Mouse (Mus musculus) bone marrow, adult 2 months (tissue): ENCODE measurements around the gene Siglecg. TPM values are rescaled to one million over a fixed set of nuclear protein-coding genes. Genes with fewer than 3 reads are reported as not detected.
"Not testable (repeated sequence)": the region's sequence is repeated elsewhere in the genome, so short reads cannot be mapped to it uniquely, and the experiment has no call there.

Experiments
- H3K27ac ChIP-seq: fragments of 200-500 bp; 2 replicates; pipeline ENCODE4 v1.5.1; 2012; ENCODE audit warnings: low read depth, mild to moderate bottlenecking, control low read depth, inconsistent platforms, low read length; ENCODE audit not compliant: control insufficient read depth, poor library complexity, insufficient read depth
- H3K4me1 ChIP-seq: fragments of 200-500 bp; 2 replicates; pipeline ENCODE4 v1.6.1; 2011; ENCODE audit warnings: low read length; ENCODE audit not compliant: control insufficient read depth, insufficient read depth
- H3K4me3 ChIP-seq: fragments of 200-500 bp; replicated peaks from 2 replicates; pipeline ENCODE3; 2011; ENCODE audit warnings: mild to moderate bottlenecking, low read depth, low read length, control low read depth; ENCODE audit not compliant: control insufficient read depth
- CTCF ChIP-seq: fragments of 200-500 bp; IDR thresholded peaks from 2 replicates; pipeline ENCODE4 v1.5.1; 2011; ENCODE audit warnings: low read length, control low read depth; ENCODE audit not compliant: control insufficient read depth, insufficient read depth
- POLR2A ChIP-seq: fragments of 200-500 bp; IDR thresholded peaks from 2 replicates; pipeline ENCODE4 v1.6.1; 2011; ENCODE audit warnings: low read depth, mild to moderate bottlenecking, control low read depth, low read length, borderline replicate concordance; ENCODE audit not compliant: control insufficient read depth
- WGBS: fragments of 180-500 bp; shearing (Covaris S2); methylation state at CpG from one replicate; pipeline ENCODE4 v1.1.7; 2018; 5-methylcytosine and 5-hydroxymethylcytosine counted together
- polyA plus RNA-seq: library from polyadenylated mRNA; stranded (reverse); fragments of >200 nt; gene quantifications from 2 replicates; pipeline ENCODE4 v1.2.4, GENCODE M21; 2011; ENCODE audit warnings: low replicate concordance; ENCODE audit not compliant: missing spikeins, insufficient read depth, insufficient read length

The Siglecg gene
- polyA plus RNA-seq, 1 experiment, result 73.3 TPM

DNA sequence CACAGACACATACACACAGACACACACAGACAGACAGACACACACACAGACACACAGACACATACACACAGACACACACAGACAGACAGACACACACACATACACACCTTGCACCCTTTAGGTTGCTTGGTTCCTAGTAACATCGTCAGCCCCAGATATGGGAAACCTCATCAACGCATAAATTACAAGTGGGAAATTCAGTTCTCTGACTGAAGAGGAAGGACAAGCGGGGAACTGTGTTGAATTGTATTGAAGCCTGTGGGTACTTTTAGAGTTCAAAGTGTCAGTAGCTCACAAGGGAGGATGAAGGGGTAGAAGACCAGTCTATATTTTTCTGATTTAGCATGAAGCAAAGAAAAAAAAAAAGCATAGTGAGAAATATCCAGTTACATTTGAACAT, 431 bp upstream of the Siglecg start:
- Histone ChIP-seq H3K27ac (peak overlapping the region; percentile 84; the same call in 1 of the 2 replicates), H3K4me1 (peaks cover 5% of the 10 kb centered on the region; the same call in 1 of the 2 replicates), H3K4me3 (no peak overlapping the region)
- 16% methylated on average over 3 of the region's 3 CpGs for WGBS
- no peak for TF ChIP-seq CTCF
- no peak for TF ChIP-seq POLR2A

DNA sequence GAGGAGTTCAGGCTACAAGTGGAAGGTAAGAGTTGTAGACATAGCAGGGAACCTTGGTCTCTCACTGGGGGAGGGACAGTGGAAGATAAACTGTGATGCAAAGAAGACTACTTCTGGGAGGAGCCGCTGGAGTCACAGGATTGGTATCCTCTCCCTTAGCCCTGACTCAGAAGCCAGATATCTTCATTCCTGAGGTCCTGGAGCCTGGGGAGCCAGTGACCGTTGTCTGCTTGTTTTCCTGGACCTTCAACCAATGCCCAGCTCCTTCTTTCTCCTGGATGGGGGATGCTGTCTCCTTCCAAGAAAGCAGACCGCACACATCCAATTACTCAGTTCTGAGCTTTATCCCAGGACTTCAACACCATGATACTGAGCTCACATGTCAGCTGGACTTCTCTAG, 1.1 kb downstream of the Siglecg start:
- WGBS, result 66% methylated on average over 3 of the region's 3 CpGs
- no peak for TF ChIP-seq CTCF
- TF ChIP-seq POLR2A, result no peak
- peak overlapping the region; percentile 42 for H3K4me3 ChIP-seq
- peak overlapping the region; percentile 67; the same call in 1 of the 2 replicates for H3K27ac ChIP-seq
- H3K4me1 ChIP-seq, result peaks cover 5% of the 10 kb centered on the region; the same call in 1 of the 2 replicates

- not testable (repeated sequence) for H3K27ac ChIP-seq, H3K4me3 ChIP-seq, H3K4me1 ChIP-seq
- 90% methylated on average over 4 of the region's 4 CpGs for WGBS
Observed at GRCm38 (mm10) chr7:43411724-43412123, 3.7 kb downstream of the Siglecg start.

GRCm38 (mm10) chr7:43417298-43417697, 9.3 kb downstream of the Siglecg start:
- no peak overlapping the region for H3K4me3 ChIP-seq
- 88% methylated on average over 10 of the region's 10 CpGs for WGBS
- TF ChIP-seq POLR2A (no peak), CTCF (no peak)
- H3K27ac ChIP-seq, result no peak overlapping the region
- no peaks in the 10 kb centered on the region; the same call in 1 of the 2 replicates for H3K4me1 ChIP-seq

GRCm38 (mm10) chr7:43422995-43423617, 15.1 kb downstream of the Siglecg start:
- 22% methylated on average over 11 of the region's 11 CpGs for WGBS
- TF ChIP-seq POLR2A (no peak), CTCF (peak; percentile 96)
- Histone ChIP-seq H3K4me3 (no peak overlapping the region), H3K27ac (no peak overlapping the region), H3K4me1 (no peaks in the 10 kb centered on the region; the same call in 1 of the 2 replicates)

DNA sequence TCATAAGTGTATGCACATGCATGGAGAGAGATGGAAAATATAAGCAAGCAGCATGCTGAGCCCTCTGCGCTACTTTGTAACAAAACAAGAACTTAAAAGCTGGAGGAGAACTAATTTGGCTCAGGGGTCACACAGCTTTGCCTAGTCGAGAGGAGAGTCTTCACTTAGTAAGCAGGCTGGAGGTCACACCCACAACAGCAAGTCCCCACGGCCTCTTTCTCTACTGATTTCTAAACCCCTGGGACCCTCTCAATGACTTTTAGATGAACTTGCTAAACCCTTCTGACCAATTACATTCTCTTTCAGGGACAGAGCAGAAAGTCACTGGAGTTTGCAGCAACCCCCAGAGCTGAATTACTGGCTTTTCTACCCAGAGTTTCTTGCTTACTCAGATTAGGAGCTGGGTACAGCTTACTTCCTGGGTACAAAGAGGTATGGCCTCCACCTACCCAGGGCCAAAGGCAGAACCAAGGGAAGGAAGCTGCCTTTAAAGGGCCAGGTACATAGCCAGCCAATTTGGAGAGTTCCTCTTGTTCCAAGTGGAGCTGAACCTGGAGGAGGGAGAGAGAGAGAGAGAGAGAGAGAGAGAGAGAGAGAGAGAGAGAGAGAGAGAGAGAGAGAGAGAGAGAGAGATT, 16.1 kb downstream of the Siglecg start:
- Histone ChIP-seq H3K4me1 (no peaks in the 10 kb centered on the region; the same call in 1 of the 2 replicates), H3K27ac (no peak overlapping the region), H3K4me3 (no peak overlapping the region)
- WGBS, result 41% methylated on average over 3 of the region's 3 CpGs
- TF ChIP-seq CTCF (no peak), POLR2A (no peak)

GRCm38 (mm10) chr7:43427406-43427805, 19.4 kb downstream of the Siglecg start, which contains the start of gene Lim2:
Gene Lim2, plus strand, starts transcription at chr7:43427670.
- Histone ChIP-seq H3K4me3 (no peak within 1 kb of the TSS), H3K27ac (no peak within 1 kb of the TSS), H3K4me1 (no peaks in the 10 kb centered on the region; the same call in 1 of the 2 replicates)
- no peak for TF ChIP-seq CTCF
- no peak for TF ChIP-seq POLR2A
- 60% methylated on average over 8 of the region's 8 CpGs for WGBS

DNA sequence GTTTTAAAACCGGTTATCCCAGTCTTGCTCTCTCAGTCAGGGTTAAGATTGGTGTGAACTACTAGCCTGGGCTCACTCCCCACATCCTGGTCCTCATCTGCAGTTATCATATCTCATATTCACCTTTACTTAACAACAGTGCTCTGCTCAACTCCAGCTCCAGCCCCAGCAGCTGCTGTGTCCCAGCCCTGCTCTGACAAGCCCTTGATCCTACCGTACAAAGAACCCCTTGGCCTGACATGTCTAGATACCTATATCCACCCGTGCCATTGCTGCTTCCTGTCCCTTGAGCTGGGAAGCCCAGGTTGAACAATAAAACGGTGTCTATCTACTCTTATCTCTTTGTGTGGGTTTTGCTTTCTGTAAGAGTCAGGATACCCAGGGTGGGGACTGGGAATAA, 21.5 kb downstream of the Siglecg start:
- H3K4me3 ChIP-seq, result no peak overlapping the region
- H3K27ac ChIP-seq, result no peak overlapping the region
- no peak for TF ChIP-seq CTCF
- TF ChIP-seq POLR2A, result no peak
- no peaks in the 10 kb centered on the region for H3K4me1 ChIP-seq
- 52% methylated on average over 4 of the region's 4 CpGs for WGBS

DNA sequence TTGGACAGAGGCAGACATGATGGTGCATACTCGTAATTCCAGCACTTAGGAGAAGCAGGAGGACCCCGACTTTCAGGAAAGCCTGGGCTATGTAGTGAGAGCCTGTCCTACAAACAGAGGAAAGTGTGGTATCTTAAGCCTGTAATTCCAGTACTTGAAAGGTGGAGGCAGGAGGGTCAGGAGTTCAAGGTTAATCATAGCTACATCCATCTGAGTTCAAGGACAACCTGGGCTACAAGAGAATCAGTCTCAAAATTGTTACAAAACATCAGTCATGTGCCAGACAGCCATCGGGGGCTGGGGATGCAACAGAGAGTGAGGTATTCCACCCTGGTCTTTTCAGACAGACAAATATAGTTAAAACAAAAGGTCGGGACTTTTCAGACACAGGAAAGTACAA, 24.9 kb downstream of the Siglecg start:
- no peak overlapping the region for H3K27ac ChIP-seq
- H3K4me3 ChIP-seq, result no peak overlapping the region
- 68% methylated on average over 4 of the region's 4 CpGs for WGBS
- TF ChIP-seq CTCF (no peak), POLR2A (no peak)
- peaks cover 3% of the 10 kb centered on the region; the same call in 1 of the 2 replicates for H3K4me1 ChIP-seq
